Mouse (Mus musculus): Measurements from ENCODE around the gene Dph1. TPM values are rescaled to one million over a fixed set of nuclear protein-coding genes. Genes with fewer than 3 reads are reported as not detected.

Gene Dph1
- polyA plus RNA-seq, 1 experiment from 2014 or later: 29.2 TPM

DNA sequence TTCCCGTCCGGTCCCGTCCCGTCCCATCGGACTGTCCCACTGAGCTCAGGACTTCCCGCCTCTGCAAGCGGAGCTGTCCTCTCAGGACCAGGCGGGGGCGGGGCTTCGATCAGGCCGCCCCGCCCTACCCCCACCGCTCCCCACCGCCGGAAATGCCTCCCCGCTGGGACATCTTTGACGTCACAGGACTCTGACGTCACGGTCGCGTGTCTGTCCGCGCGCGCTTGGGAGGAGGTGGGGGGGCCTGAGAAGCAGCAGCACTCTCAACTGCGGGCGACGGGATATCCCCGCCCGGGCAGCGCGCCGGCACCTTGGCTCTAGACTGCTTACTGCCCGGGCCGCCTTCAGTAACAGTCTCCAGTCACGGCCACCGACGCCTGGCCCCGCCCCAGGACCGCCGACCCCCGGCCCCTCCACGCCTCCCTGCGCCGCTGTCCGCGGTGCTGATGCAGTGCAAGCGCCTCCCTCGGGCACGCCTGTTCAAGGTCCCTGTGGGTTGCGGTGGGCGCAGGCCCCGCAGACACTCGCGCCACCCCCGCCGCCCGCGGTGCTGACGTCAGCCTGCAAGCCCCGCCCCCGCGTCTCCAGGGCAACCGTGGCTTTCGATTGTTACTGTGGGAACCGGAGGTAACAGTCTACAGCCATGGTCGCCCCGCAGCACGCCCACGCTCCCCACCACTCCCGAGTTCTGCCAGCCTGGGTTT is 17.8 kb downstream of the Dph1 start:
- peak overlapping the region; percentile 61 for H3K4me3 ChIP-seq (ENCODE audit: low read length)
- no peaks in the 10 kb centered on the region for H3K9me3 ChIP-seq (ENCODE audit: control insufficient read depth, low read length)
- H3K36me3 ChIP-seq (ENCODE audit: control insufficient read depth, insufficient read depth, low read length): peaks cover 12% of the 10 kb centered on the region
- peaks cover 28% of the 10 kb centered on the region for H3K4me1 ChIP-seq (ENCODE audit: control insufficient read depth, insufficient read depth, low read length)
- no peak overlapping the region for H3K27ac ChIP-seq (ENCODE audit: low read depth, low read length)
- H3K27me3 ChIP-seq (ENCODE audit: control insufficient read depth, insufficient read depth, low read length): peaks cover 43% of the 10 kb centered on the region
- peak overlapping the region; percentile 32 for H3K9ac ChIP-seq (ENCODE audit: low read depth, low read length)
- peak; percentile 59 for ATAC-seq (ENCODE audit: low FRiP score, low TSS enrichment)
- peak overlapping the region; percentile 81 for H3K4me2 ChIP-seq (replicated peaks; ENCODE audit: low read depth, low read length)
- WGBS: under 1% methylated on average over 70 of the region's 71 CpGs

DNA sequence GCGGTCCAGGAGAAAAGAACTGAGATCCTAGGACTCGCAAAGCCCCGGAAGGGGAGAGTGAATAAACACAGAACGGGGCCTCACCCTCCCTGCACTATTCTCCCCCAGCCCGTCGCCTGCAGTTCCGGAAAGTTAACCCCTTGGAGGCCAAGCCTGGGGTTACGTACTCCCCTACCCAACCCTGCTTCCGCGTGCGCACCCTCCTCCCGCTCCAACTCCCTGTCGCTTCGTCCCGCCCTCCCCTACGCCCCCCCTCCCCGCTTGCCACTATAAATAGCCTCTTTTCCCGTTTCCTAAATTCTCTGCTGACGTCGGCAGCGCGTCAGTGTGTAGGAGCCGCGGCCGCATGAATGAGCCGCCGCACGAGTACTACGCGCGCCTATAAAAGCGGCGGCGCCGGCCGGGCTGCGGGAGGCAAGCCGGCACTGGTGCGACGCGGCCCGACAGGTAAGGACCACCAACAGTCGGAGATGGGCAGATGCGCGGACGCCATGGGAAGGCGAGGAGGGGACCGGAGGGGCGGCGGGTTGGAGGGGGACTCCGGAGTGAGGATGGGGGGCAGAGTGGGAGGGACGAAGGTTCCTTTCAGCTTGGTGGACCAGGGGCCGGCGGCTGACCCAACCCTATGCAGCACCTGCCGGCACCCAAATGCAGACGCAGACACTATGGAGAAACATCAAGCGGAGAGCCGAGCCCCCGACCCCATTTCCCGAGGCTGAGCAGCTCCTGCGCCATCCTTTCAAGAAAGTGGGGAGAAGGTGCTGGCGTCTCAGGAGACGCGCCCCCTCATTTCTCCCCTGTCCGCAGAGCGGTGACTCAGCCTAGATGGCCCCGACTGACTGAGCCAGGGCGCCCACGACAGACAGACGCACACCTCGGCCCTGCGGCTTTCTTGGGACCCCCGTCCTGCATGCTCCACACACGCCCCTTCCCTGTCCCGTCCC is 18.6 kb downstream of the Dph1 start:
- Histone ChIP-seq H3K27ac (ENCODE audit: low read depth, low read length) (no peak overlapping the region), H3K4me3 (ENCODE audit: low read length) (peak overlapping the region; percentile 61), H3K36me3 (ENCODE audit: control insufficient read depth, insufficient read depth, low read length) (peaks cover 6% of the 10 kb centered on the region), H3K4me1 (ENCODE audit: control insufficient read depth, insufficient read depth, low read length) (peaks cover 28% of the 10 kb centered on the region), H3K9me3 (ENCODE audit: control insufficient read depth, low read length) (no peaks in the 10 kb centered on the region), H3K27me3 (ENCODE audit: control insufficient read depth, insufficient read depth, low read length) (peaks cover 51% of the 10 kb centered on the region), H3K4me2 (replicated peaks; ENCODE audit: low read depth, low read length) (peak overlapping the region; percentile 81), H3K9ac (ENCODE audit: low read depth, low read length) (peak overlapping the region; percentile 14; the same call in 1 of the 2 replicates)
- ATAC-seq (ENCODE audit: low FRiP score, low TSS enrichment): no peak
- under 1% methylated on average over 71 of the region's 75 CpGs for WGBS

DNA sequence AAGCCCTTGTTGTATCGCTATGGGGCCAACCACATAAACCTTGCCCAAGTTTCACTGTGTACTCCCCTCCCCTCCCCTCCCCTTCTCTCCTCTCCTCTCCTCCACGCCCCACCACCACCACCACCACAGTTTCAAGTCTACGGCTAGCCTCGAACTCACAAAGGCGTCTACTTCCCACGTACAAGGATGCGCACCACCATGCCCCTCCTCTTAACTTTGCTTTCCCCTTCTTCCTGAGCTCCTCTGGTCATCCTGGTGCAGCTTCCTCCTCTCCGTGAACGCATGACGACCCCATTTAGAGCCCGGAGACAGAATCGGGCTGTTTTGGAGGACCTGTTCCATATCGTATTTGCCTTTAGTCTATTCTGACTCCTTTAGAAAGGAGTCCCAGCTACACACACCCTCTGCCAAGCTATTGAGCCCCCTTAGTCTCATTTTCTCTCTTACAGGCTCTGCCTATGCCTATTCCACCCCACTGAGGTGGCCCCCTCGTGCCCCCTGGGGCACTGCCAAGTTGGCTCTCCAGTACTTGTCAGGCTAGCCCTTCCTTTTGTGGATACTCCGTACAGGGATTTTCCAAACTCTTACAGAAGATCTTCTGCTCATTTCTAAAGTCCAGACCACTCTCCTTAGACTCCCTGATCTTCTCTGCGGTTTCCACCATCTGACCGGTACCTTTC is 19.7 kb downstream of the Dph1 start:
- Histone ChIP-seq H3K9me3 (ENCODE audit: control insufficient read depth, low read length) (no peaks in the 10 kb centered on the region), H3K27ac (ENCODE audit: low read depth, low read length) (no peak overlapping the region), H3K36me3 (ENCODE audit: control insufficient read depth, insufficient read depth, low read length) (peaks cover 8% of the 10 kb centered on the region; the same call in 1 of the 2 replicates), H3K27me3 (ENCODE audit: control insufficient read depth, insufficient read depth, low read length) (peaks cover 58% of the 10 kb centered on the region), H3K4me1 (ENCODE audit: control insufficient read depth, insufficient read depth, low read length) (peaks cover 29% of the 10 kb centered on the region), H3K9ac (ENCODE audit: low read depth, low read length) (no peak overlapping the region), H3K4me2 (replicated peaks; ENCODE audit: low read depth, low read length) (0 out of 2 replicates have a peak overlapping the region, but pooled peaks have one; percentile 81), H3K4me3 (ENCODE audit: low read length) (peak overlapping the region; percentile 61; the same call in 1 of the 2 replicates)
- 9% methylated on average over 17 of the region's 17 CpGs for WGBS
- no peak for ATAC-seq (ENCODE audit: low FRiP score, low TSS enrichment)

DNA sequence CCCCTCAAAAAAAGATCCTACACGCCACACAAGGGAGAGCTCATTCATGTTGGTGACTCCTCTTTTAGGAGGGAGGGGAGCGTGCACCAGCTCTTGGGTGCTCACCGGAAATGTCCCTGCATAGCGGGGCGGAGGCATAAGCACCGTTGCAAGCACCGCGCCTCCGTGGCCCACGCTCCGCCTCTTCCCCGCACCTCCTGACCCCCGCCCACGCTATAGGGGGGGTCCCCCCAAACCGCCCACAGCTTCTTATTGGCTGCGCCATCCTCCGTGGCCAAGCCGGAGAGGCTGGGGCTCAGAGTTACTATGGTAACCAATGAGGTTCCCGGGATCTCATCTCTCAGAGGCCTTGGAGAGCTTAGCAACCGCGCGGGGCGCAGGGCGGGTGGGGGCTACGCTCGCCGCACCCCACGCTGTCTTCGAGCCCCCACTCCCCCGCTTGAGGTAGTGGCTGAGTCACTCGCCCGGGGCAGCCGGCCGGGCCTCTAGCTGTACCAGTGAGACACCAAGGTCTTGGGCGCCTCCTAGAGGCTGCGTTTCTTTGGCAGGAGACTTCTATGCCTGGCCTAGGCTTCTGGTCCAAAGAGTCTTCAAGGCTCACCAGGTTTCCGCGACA is 20.8 kb downstream of the Dph1 start:
- Histone ChIP-seq H3K9me3 (ENCODE audit: control insufficient read depth, low read length) (no peaks in the 10 kb centered on the region), H3K4me3 (ENCODE audit: low read length) (peak overlapping the region; percentile 77), H3K36me3 (ENCODE audit: control insufficient read depth, insufficient read depth, low read length) (peaks cover 18% of the 10 kb centered on the region; the same call in 1 of the 2 replicates), H3K27me3 (ENCODE audit: control insufficient read depth, insufficient read depth, low read length) (peaks cover 69% of the 10 kb centered on the region), H3K4me2 (replicated peaks; ENCODE audit: low read depth, low read length) (peak overlapping the region; percentile 81), H3K9ac (ENCODE audit: low read depth, low read length) (peak overlapping the region; percentile 25), H3K4me1 (ENCODE audit: control insufficient read depth, insufficient read depth, low read length) (peaks cover 34% of the 10 kb centered on the region), H3K27ac (ENCODE audit: low read depth, low read length) (no peak overlapping the region; the same call in 1 of the 2 replicates)
- WGBS: 1% methylated on average over 37 of the region's 38 CpGs
- peak; percentile 56 for ATAC-seq (ENCODE audit: low FRiP score, low TSS enrichment)

DNA sequence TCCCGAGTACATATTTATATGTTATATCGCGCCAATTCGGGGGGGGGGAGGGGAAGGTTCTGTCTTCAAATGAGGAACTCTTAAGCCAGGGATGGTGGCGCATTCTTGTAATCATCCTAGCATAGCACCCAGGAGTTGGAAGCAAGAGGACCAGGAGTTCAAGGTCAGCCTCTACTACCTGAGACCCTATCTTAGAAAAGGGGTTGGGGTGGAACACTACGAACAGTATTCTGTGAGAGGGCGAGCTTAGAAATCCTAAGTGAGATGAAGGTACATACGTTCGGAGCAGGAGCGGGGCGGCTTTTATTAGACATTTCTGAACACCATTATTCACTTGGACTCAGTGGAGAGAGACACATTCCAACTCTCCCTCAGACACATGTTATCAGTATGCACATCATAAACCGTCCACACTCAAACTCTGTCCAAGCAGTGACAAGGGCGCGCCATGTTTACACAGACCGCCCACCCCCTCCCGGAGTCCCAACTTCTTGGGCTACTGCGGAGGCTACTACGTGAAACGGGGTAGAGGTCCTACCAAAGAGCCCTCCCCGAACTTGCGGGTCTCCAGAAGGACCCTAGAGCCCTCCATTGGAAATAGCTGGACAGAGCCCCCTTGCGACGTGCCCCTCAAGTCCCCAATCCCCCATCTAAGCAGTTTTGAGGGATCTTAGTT is 21.5 kb downstream of the Dph1 start, which contains the start of gene Hic1:
Hic1 (minus strand) TSS at position 115 of the 676 bp plus-strand sequence.
- no peaks in the 10 kb centered on the region for H3K9me3 ChIP-seq (ENCODE audit: control insufficient read depth, low read length)
- H3K9ac ChIP-seq (ENCODE audit: low read depth, low read length): peak within 1 kb of the TSS; percentile 85
- H3K4me1 ChIP-seq (ENCODE audit: control insufficient read depth, insufficient read depth, low read length): peaks cover 34% of the 10 kb centered on the region
- peaks cover 25% of the 10 kb centered on the region; the same call in 1 of the 2 replicates for H3K36me3 ChIP-seq (ENCODE audit: control insufficient read depth, insufficient read depth, low read length)
- 0 out of 2 replicates have a peak, but pooled peaks have one; percentile 0 for ATAC-seq (ENCODE audit: low FRiP score, low TSS enrichment)
- peaks cover 76% of the 10 kb centered on the region for H3K27me3 ChIP-seq (ENCODE audit: control insufficient read depth, insufficient read depth, low read length)
- H3K27ac ChIP-seq (ENCODE audit: low read depth, low read length): peak within 1 kb of the TSS; percentile 96
- peak within 1 kb of the TSS; percentile 81 for H3K4me2 ChIP-seq (replicated peaks; ENCODE audit: low read depth, low read length)
- WGBS: 3% methylated on average over 23 of the region's 23 CpGs
- H3K4me3 ChIP-seq (ENCODE audit: low read length): peak within 1 kb of the TSS; percentile 77

DNA sequence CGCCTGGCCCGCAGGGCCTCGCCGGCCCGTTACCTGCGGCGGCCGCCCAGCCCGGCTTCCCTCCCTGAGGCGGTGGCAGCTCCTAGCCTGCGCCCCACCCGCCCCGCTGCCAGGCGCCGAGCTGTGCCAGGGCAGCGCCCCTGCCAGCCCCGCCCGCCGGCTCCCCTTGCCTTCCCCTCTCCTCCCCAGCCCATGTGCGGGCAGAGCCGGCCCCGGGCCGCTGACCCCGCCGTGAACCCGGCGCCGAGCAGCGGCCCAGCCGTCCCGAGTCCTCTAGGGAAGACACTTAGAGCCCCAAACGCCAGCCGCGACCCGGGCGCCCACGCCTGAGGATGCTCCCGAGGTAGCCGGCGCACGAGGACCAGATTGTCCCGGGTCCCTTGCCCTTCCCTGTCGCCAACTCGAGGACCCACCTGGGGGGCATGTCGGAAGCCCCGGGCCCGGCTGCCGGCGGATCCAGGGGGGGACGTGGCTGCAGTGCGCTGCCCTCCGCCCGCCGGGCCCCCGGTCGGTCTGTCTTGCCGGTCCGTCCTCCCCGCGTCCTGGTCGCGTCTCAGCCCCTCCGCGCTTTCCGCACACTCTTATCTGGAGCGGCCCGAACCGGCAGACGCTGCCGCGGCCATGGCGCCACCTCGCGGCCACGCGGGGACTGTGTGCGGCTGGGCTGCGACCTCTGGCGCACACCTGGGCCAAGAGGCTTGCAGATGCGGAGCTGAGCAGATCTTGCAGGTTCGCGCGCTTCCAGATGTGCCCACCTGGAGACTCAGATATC is 22.3 kb downstream of the Dph1 start:
- H3K36me3 ChIP-seq (ENCODE audit: control insufficient read depth, insufficient read depth, low read length): peaks cover 32% of the 10 kb centered on the region; the same call in 1 of the 2 replicates
- under 1% methylated on average over 78 of the region's 83 CpGs for WGBS
- H3K4me1 ChIP-seq (ENCODE audit: control insufficient read depth, insufficient read depth, low read length): peaks cover 33% of the 10 kb centered on the region
- H3K4me2 ChIP-seq (replicated peaks; ENCODE audit: low read depth, low read length): peak overlapping the region; percentile 81
- no peaks in the 10 kb centered on the region for H3K9me3 ChIP-seq (ENCODE audit: control insufficient read depth, low read length)
- ATAC-seq (ENCODE audit: low FRiP score, low TSS enrichment): peak; percentile 30; the same call in 1 of the 2 replicates
- peaks cover 76% of the 10 kb centered on the region for H3K27me3 ChIP-seq (ENCODE audit: control insufficient read depth, insufficient read depth, low read length)
- H3K9ac ChIP-seq (ENCODE audit: low read depth, low read length): peak overlapping the region; percentile 85
- H3K4me3 ChIP-seq (ENCODE audit: low read length): peak overlapping the region; percentile 77
- peak overlapping the region; percentile 96 for H3K27ac ChIP-seq (ENCODE audit: low read depth, low read length)

DNA sequence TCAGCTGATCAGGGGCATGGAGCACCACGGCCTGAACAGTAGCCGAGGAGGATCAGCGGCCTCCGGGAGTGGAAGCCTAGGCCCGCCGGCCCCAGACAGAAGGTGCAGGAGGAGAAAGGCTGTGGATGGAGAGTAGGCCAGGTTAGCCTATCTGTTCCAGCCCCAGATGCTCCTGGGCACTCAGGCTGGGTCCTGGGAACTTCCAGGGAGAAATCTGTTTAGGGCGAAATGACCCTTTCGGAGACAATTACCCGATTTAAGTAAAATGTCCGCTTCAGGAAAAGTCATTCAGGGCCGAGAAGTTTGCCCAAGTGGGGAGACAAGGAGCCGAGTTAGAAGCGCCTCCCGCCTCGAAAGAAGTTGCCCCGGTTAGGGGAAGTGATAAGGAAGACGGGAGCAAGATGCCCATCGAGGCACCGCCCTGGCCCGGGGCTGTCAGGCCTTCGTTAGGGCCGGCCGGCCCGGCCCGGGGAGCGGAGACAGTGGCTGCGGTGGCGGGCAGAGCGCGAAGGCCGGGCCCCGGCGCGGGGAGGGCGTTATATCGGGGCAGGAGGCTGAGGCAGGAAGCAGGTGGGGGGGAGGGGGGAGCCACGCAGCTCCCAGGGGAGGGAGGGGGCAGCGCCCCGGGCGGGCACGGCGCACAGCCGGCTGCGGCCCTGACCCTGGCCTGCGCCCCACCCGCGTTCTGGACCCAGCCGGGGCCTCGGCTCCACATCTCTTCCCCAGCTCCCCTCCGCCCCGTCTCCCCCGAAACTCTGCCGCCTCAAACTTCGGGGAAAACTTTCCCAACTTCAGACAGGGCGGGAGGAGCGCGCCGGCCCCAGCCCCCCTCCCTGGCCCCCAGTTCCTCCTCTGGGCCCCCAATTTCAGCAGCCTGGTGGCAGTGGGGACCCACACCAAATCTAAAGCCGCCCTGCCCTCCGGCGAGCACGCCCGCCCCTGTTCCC is 23.1 kb downstream of the Dph1 start:
- 2% methylated on average over 55 of the region's 63 CpGs for WGBS
- H3K4me1 ChIP-seq (ENCODE audit: control insufficient read depth, insufficient read depth, low read length): peaks cover 33% of the 10 kb centered on the region

More for the DNA sequence above, 23.1 kb downstream of the Dph1 start:
- H3K27ac ChIP-seq (ENCODE audit: low read depth, low read length): peak overlapping the region; percentile 96
- peak overlapping the region; percentile 81 for H3K4me2 ChIP-seq (replicated peaks; ENCODE audit: low read depth, low read length)
- no peak for ATAC-seq (ENCODE audit: low FRiP score, low TSS enrichment)
- H3K4me3 ChIP-seq (ENCODE audit: low read length): peak overlapping the region; percentile 77
- H3K9ac ChIP-seq (ENCODE audit: low read depth, low read length): peak overlapping the region; percentile 85
- H3K27me3 ChIP-seq (ENCODE audit: control insufficient read depth, insufficient read depth, low read length): peaks cover 74% of the 10 kb centered on the region
- no peaks in the 10 kb centered on the region for H3K9me3 ChIP-seq (ENCODE audit: control insufficient read depth, low read length)
- peaks cover 41% of the 10 kb centered on the region for H3K36me3 ChIP-seq (ENCODE audit: control insufficient read depth, insufficient read depth, low read length)

Data from kidney, embryonic 14.5 days (tissue).